Mouse (Mus musculus): ENCODE data around the gene Actr1b. TPM values are rescaled to one million over a fixed set of nuclear protein-coding genes. Genes with fewer than 3 reads are reported as not detected.

Actr1b gene
- 110 and 120 TPM in 2 replicates for polyA plus RNA-seq (2012; rRNA removed; ENCODE audit: low replicate concordance)

GRCm38 (mm10) chr1:36714311-36714710 lies at the start of gene Actr1b:
Gene Actr1b, minus strand, starts transcription at chr1:36714422.

GRCm38 (mm10) chr1:36761568-36761967 lies 47.3 kb upstream of the Actr1b start, which contains the start of gene Zap70:
Gene Zap70, plus strand, starts transcription at chr1:36761798.

GRCm38 (mm10) chr1:36709854-36710280 lies 4.4 kb downstream of the Actr1b start, which contains the start of gene 4933424G06Rik:
Gene 4933424G06Rik, plus strand, starts transcription at chr1:36710149.

GRCm38 (mm10) chr1:36691271-36692155 lies 22.7 kb downstream of the Actr1b start, which contains the start of gene Cox5b:
Gene Cox5b, plus strand, starts transcription at chr1:36691449.

GRCm38 (mm10) chr1:36682620-36683355 lies 31.4 kb downstream of the Actr1b start, which contains the start of gene Fam178b:
Gene Fam178b, minus strand, starts transcription at chr1:36683183.

Other genes starting within 250 kb of the Actr1b start
- 6.1 and 6.6 TPM in 2 replicates for gene Cnnm4, start 242.8 kb downstream of the Actr1b start, polyA plus RNA-seq (2012; rRNA removed; ENCODE audit: low replicate concordance)
- gene Cnnm3, start 202.6 kb downstream of the Actr1b start, polyA plus RNA-seq (2012; rRNA removed; ENCODE audit: low replicate concordance): 24.1 and 35.1 TPM in 2 replicates
- gene Ankrd23, start 177.5 kb downstream of the Actr1b start, polyA plus RNA-seq (2012; rRNA removed; ENCODE audit: low replicate concordance): 17.8 and 417 TPM in 2 replicates
- not detected in 2 replicates for gene Gm42417, start 175.0 kb downstream of the Actr1b start, polyA plus RNA-seq (2012; rRNA removed; ENCODE audit: low replicate concordance)
- 20.2 and 34.2 TPM in 2 replicates for gene Ankrd39, start 167.0 kb downstream of the Actr1b start, polyA plus RNA-seq (2012; rRNA removed; ENCODE audit: low replicate concordance)
- gene Sema4c, start 156.1 kb downstream of the Actr1b start, polyA plus RNA-seq (2012; rRNA removed; ENCODE audit: low replicate concordance): 23.4 and 25.9 TPM in 2 replicates
- gene Fam178b, start 31.2 kb downstream of the Actr1b start, polyA plus RNA-seq (2012; rRNA removed; ENCODE audit: low replicate concordance): 6.9 and 11.8 TPM in 2 replicates
- gene Cox5b, start 23.0 kb downstream of the Actr1b start, polyA plus RNA-seq (2012; rRNA removed; ENCODE audit: low replicate concordance): 516 and 630 TPM in 2 replicates
- not detected in 2 replicates for gene 4933424G06Rik, start 4.3 kb downstream of the Actr1b start, polyA plus RNA-seq (2012; rRNA removed; ENCODE audit: low replicate concordance)
- gene Zap70, start 47.4 kb upstream of the Actr1b start, polyA plus RNA-seq (2012; rRNA removed; ENCODE audit: low replicate concordance): 16.9 and 59.2 TPM in 2 replicates
- 17.8 and 23.1 TPM in 2 replicates for gene Tmem131, start 229.2 kb upstream of the Actr1b start, polyA plus RNA-seq (2012; rRNA removed; ENCODE audit: low replicate concordance)